Mouse (Mus musculus) adrenal gland, adult (tissue): ENCODE measurements at regions not wholly inside any gene's neighbourhood (a gene's known extent, or its start where the extent isn't known, plus 50 kb on each side); places are given as distances from the start of the nearest gene placed in this dataset.
A peak's percentile ranks its signal among the peaks of the same experiment; 100 is the strongest.

Experiments used
- DNase-seq, 2 experiments: peaks; one replicate each; pipeline ENCODE4 v3.0.0; 2022 to 2023; ENCODE audit warnings: low spot score in 1 of 2; ENCODE audit not compliant: inconsistent age in 2 of 2

DNA sequence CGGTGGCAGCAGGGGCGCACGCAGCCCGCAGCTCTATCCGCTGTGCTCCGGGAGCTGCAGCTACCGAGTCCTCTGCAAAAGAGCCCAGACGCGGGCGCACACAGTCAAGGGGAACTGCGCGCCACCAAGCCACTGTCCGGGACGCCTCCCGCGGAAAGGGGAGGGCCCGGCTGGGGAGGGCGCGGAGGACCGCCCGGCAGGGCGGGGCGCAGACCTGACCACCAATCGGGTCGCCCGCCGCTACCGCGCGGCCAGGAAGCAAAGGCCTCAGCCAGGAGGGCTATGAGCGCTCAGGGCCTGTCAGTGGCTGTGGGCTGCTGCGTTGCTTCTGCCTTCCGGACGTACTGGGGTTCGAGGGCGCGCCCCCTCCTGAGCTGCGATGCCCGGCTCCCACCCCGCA lies 1034.5 kb downstream of the Gm10330 start:
- peak; percentile 64 to 81 for DNase-seq

DNA sequence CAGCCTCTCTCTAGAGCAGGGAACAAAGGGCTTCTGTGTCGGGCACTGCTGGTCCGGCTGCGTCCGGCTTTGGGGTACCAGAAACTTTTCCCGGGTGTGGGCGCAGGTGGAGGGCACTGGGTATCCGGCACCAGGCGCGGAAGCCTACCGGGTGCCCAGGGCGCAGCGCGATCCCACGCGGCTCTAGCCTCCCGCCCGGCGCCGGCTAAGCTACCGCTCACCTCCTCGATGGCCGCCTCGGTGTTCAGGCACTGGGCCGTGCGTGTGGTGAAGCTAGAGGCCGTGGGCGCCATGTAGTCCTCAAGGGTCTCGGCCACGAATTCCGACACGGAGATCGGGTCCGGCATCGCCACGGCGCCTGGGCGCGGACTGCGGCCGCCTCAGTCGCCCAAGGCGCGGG lies 1035.0 kb downstream of the Gm10330 start:
- peak; percentile 13 to 71 for DNase-seq
